Mouse (Mus musculus) liver, embryonic 11.5 days (tissue): ENCODE measurements at regions not wholly inside any gene's neighbourhood (a gene's known extent, or its start where the extent isn't known, plus 50 kb on each side); places are given as distances from the start of the nearest gene placed in this dataset.

Source experiments
- ATAC-seq: fragments of 200-750 bp; cut with Nextera tagmentation; replicated peaks from 2 replicates; pipeline ENCODE4 v1.8.0; 2017; ENCODE audit warnings: moderate number of reproducible peaks, mild to moderate bottlenecking, moderate TSS enrichment, moderate library complexity; ENCODE audit not compliant: low FRiP score
- DNase-seq: peaks from one replicate; pipeline ENCODE4 v3.0.0-alpha.2; 2017; ENCODE audit warnings: low spot score
- H3K27ac ChIP-seq: fragments of 300-500 bp; sonication (generic); 2 replicates; pipeline ENCODE4 v1.5.1; 2014; ENCODE audit warnings: mild to moderate bottlenecking, low read depth, low read length, control low read depth
- H3K27me3 ChIP-seq: fragments of 300-500 bp; sonication (generic); replicated peaks from 2 replicates; pipeline ENCODE4 v1.6.1; 2014; ENCODE audit warnings: low read length, mixed read lengths; ENCODE audit not compliant: control insufficient read depth, insufficient read depth
- H3K36me3 ChIP-seq: fragments of 300-500 bp; sonication (generic); 2 replicates; pipeline ENCODE4 v1.6.1; 2014; ENCODE audit warnings: mild to moderate bottlenecking, low read length, moderate library complexity, mixed read lengths; ENCODE audit not compliant: control insufficient read depth, insufficient read depth
- H3K4me1 ChIP-seq: fragments of 300-500 bp; sonication (generic); replicated peaks from 2 replicates; pipeline ENCODE4 v1.6.1; 2014; ENCODE audit warnings: low read length, mixed read lengths; ENCODE audit not compliant: control insufficient read depth, insufficient read depth
- H3K4me2 ChIP-seq: fragments of 300-500 bp; sonication (generic); 2 replicates; pipeline ENCODE4 v1.6.1; 2014; ENCODE audit warnings: mild to moderate bottlenecking, control low read depth, moderate library complexity
- H3K4me3 ChIP-seq: fragments of 300-500 bp; sonication (generic); 2 replicates; pipeline ENCODE4 v1.5.1; 2014; ENCODE audit warnings: low read depth, low read length, control low read depth
- H3K9ac ChIP-seq: fragments of 300-500 bp; sonication (generic); 2 replicates; pipeline ENCODE4 v1.6.1; 2014; ENCODE audit warnings: low read depth, low read length, control low read depth
- H3K9me3 ChIP-seq: fragments of 300-500 bp; sonication (generic); 2 replicates; pipeline ENCODE4 v1.6.1; 2016; ENCODE audit warnings: low read length, inconsistent platforms, mixed read lengths; ENCODE audit not compliant: control insufficient read depth
- WGBS: fragments of 180-500 bp; shearing (Covaris S2); extraction: QIAGEN DNeasy Blood & Tissue Kit; methylation state at CpG from one replicate; pipeline ENCODE4 v1.1.7; 2014; 5-methylcytosine and 5-hydroxymethylcytosine counted together

- Histone ChIP-seq H3K9ac (no peak overlapping the region), H3K4me1 (no peaks in the 10 kb centered on the region), H3K4me2 (no peak overlapping the region), H3K27ac (no peak overlapping the region), H3K36me3 (no peaks in the 10 kb centered on the region), H3K4me3 (no peak overlapping the region), H3K9me3 (no peaks in the 10 kb centered on the region), H3K27me3 (no peaks in the 10 kb centered on the region)
- DNase-seq (no peak), ATAC-seq (no peak)
- WGBS, result 77% methylated on average over 11 of the region's 11 CpGs
Observed at GRCm38 (mm10) chr16:93387578-93388116, 216.2 kb downstream of the Setd4 start.

DNA sequence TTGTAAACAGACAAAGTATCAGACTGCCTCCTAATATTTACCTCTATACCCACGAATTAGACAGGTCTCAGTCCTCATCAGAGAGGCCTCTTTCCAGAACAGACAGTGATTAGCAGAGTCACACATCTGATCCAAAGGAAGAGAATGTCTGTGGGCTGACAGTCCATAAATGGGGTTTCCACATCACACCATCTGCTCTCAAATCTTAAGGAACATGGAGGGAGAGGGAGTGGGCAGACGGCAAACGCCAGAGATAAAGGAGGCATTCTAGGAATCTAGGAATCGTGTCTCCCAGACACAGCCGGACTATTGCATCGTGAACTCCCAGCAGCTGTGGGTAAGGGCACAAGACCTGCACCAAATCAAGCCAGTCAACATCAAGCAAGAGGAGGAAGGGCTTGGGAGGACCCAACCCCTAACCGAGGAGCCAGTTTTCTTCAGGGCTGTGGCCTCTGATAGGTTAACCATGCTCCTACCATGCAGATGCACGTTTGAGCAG lies 219.8 kb downstream of the Setd4 start:
- DNase-seq, result no peak
- Histone ChIP-seq H3K4me2 (no peak overlapping the region), H3K4me1 (no peaks in the 10 kb centered on the region), H3K9ac (no peak overlapping the region), H3K27me3 (no peaks in the 10 kb centered on the region), H3K4me3 (no peak overlapping the region), H3K27ac (no peak overlapping the region), H3K9me3 (no peaks in the 10 kb centered on the region), H3K36me3 (no peaks in the 10 kb centered on the region)
- ATAC-seq, result no peak
- WGBS, result 58% methylated on average over 8 of the region's 8 CpGs

DNA sequence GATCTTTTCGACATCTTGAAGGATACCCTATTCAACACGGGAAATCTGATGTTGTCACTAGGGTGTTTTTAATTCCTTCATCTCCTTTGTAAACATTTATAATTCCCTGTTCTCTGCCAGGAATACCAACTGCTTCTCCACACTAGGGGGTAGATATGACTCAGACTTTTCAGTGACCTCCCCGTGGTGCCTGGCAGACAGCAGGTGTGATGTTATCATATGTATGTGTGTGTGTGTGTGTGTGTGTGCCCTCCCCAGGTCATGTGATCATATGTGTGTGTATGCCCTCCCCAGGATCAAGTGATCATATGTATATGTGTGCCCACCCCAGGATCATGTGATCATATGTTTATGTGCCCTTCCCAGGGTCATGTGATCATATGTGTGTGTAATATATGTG lies 220.9 kb downstream of the Setd4 start:
- Histone ChIP-seq H3K9me3 (no peaks in the 10 kb centered on the region), H3K4me3 (no peak overlapping the region), H3K4me2 (no peak overlapping the region), H3K9ac (no peak overlapping the region), H3K27me3 (no peaks in the 10 kb centered on the region), H3K4me1 (no peaks in the 10 kb centered on the region), H3K27ac (no peak overlapping the region), H3K36me3 (no peaks in the 10 kb centered on the region)
- 83% methylated on average over 3 of the region's 3 CpGs for WGBS
- no peak for DNase-seq
- ATAC-seq, result no peak; the same call in 1 of the 2 replicates

- no peak for ATAC-seq
Observed at GRCm38 (mm10) chr16:93380717-93381671, 222.9 kb downstream of the Setd4 start.

GRCm38 (mm10) chr16:93380117-93380516 lies 223.7 kb downstream of the Setd4 start:
- no peak overlapping the region for H3K27ac ChIP-seq
- H3K9ac ChIP-seq, result no peak overlapping the region
- no peaks in the 10 kb centered on the region for H3K4me1 ChIP-seq
- no peaks in the 10 kb centered on the region for H3K36me3 ChIP-seq
- WGBS, result 56% methylated on average over 4 of the region's 4 CpGs
- no peak overlapping the region for H3K4me2 ChIP-seq
- H3K9me3 ChIP-seq, result no peaks in the 10 kb centered on the region
- no peaks in the 10 kb centered on the region for H3K27me3 ChIP-seq
- ATAC-seq (no peak), DNase-seq (no peak)
- H3K4me3 ChIP-seq, result no peak overlapping the region

More at GRCm38 (mm10) chr16:93380717-93381671, 222.9 kb downstream of the Setd4 start:
- WGBS, result 66% methylated on average over 13 of the region's 13 CpGs
- no peaks in the 10 kb centered on the region for H3K9me3 ChIP-seq
- H3K27ac ChIP-seq, result no peak overlapping the region
- H3K36me3 ChIP-seq, result no peaks in the 10 kb centered on the region
- H3K9ac ChIP-seq, result no peak overlapping the region
- H3K4me1 ChIP-seq, result no peaks in the 10 kb centered on the region
- DNase-seq, result no peak
- H3K4me3 ChIP-seq, result no peak overlapping the region
- H3K27me3 ChIP-seq, result no peaks in the 10 kb centered on the region
- H3K4me2 ChIP-seq, result no peak overlapping the region

DNA sequence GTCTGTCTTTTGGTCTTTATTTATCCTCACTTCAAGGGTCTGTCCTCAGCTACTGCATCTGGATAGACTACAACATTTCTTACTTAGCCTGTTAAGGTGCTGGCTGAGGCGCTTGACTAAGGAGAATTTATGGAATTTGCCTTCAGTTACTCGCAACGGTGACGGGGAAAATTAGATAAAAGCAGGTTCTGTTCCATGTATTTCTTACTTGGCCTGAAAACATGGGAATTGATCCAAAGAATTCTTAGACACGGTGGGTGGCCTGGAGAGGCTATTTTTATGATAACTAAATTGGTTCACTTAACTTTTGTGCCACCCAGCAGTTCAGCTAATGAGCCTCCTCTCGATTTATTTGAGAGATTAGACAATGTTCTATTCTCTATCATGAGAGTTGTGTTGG lies 224.3 kb downstream of the Setd4 start:
- DNase-seq (no peak), ATAC-seq (no peak)
- Histone ChIP-seq H3K27ac (no peak overlapping the region), H3K4me2 (no peak overlapping the region), H3K9ac (no peak overlapping the region), H3K27me3 (no peaks in the 10 kb centered on the region), H3K36me3 (no peaks in the 10 kb centered on the region), H3K4me1 (no peaks in the 10 kb centered on the region), H3K9me3 (no peaks in the 10 kb centered on the region), H3K4me3 (no peak overlapping the region)
- WGBS, result 65% methylated on average over 6 of the region's 6 CpGs

- Histone ChIP-seq H3K27me3 (no peaks in the 10 kb centered on the region), H3K27ac (no peak overlapping the region), H3K4me3 (no peak overlapping the region), H3K9me3 (no peaks in the 10 kb centered on the region), H3K4me2 (no peak overlapping the region), H3K4me1 (no peaks in the 10 kb centered on the region), H3K36me3 (no peaks in the 10 kb centered on the region), H3K9ac (no peak overlapping the region)
- ATAC-seq (no peak), DNase-seq (no peak)
- WGBS, result 71% methylated on average over 6 of the region's 6 CpGs
Observed at GRCm38 (mm10) chr16:93374669-93375068, 229.2 kb downstream of the Setd4 start.

DNA sequence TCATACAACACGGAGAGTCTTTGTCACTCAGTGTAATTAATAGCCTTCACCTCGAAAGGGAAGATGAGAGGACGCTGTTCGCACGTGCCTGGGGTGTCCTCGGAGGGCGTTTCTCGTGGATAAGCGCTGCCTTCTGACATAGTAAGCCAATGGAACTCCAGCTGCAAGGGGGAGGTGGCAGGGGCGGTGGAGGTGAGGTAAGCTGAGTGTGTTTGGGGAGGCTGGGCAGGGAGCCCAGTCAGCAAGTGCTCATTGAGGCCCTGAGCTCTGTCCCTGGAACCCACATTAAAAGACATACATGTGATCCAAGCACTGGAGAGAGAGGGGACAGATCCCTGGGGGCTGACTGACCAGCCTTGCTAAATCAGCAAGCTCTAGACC lies 234.1 kb downstream of the Setd4 start:
- no peaks in the 10 kb centered on the region for H3K36me3 ChIP-seq
- no peaks in the 10 kb centered on the region for H3K27me3 ChIP-seq
- DNase-seq, result no peak
- no peak overlapping the region for H3K27ac ChIP-seq
- 73% methylated on average over 10 of the region's 10 CpGs for WGBS
- H3K4me1 ChIP-seq, result peaks cover 6% of the 10 kb centered on the region; the same call in 1 of the 2 replicates
- no peak for ATAC-seq
- no peak overlapping the region for H3K4me3 ChIP-seq
- H3K4me2 ChIP-seq, result no peak overlapping the region
- no peak overlapping the region for H3K9ac ChIP-seq
- no peaks in the 10 kb centered on the region for H3K9me3 ChIP-seq
